Mouse (Mus musculus): ENCODE measurements around the gene Ednra. TPM values are rescaled to one million over a fixed set of nuclear protein-coding genes. Genes with fewer than 3 reads are reported as not detected.

The Ednra gene
- polyA plus RNA-seq, 1 experiment = 2.1 TPM

- WGBS = 78% methylated on average over 4 of the region's 4 CpGs
Observed at GRCm38 (mm10) chr8:77755441-77755840, 31.2 kb upstream of the Ednra start.

GRCm38 (mm10) chr8:77753796-77754195 lies 29.5 kb upstream of the Ednra start:
- 59% methylated on average over 5 of the region's 5 CpGs for WGBS
- no peak overlapping the region for H3K27ac ChIP-seq (ENCODE audit: control insufficient read depth, insufficient read depth, low read depth, low read length, poor library complexity)
- no peak overlapping the region for H3K4me3 ChIP-seq (replicated peaks; ENCODE audit: control insufficient read depth, low read depth, low read length)
- TF ChIP-seq POLR2A (IDR thresholded peaks at IDR 0.05; ENCODE audit: borderline replicate concordance, control insufficient read depth, low read depth, low read length) (no peak), CTCF (IDR thresholded peaks at IDR 0.05; ENCODE audit: control insufficient read depth, insufficient read depth, low read length) (no peak)
- H3K4me1 ChIP-seq (ENCODE audit: control insufficient read depth, insufficient read depth, low read length) = no peaks in the 10 kb centered on the region

More at GRCm38 (mm10) chr8:77755441-77755840, 31.2 kb upstream of the Ednra start:
- TF ChIP-seq POLR2A (IDR thresholded peaks at IDR 0.05; ENCODE audit: borderline replicate concordance, control insufficient read depth, low read depth, low read length) = no peak
- no peak for TF ChIP-seq CTCF (IDR thresholded peaks at IDR 0.05; ENCODE audit: control insufficient read depth, insufficient read depth, low read length)
- Histone ChIP-seq H3K4me3 (replicated peaks; ENCODE audit: control insufficient read depth, low read depth, low read length) (no peak overlapping the region), H3K27ac (ENCODE audit: control insufficient read depth, insufficient read depth, low read depth, low read length, poor library complexity) (no peak overlapping the region), H3K4me1 (ENCODE audit: control insufficient read depth, insufficient read depth, low read length) (no peaks in the 10 kb centered on the region)

GRCm38 (mm10) chr8:77752041-77752440 lies 27.8 kb upstream of the Ednra start:
- no peak for TF ChIP-seq CTCF (IDR thresholded peaks at IDR 0.05; ENCODE audit: control insufficient read depth, insufficient read depth, low read length)
- Histone ChIP-seq H3K4me1 (ENCODE audit: control insufficient read depth, insufficient read depth, low read length) (no peaks in the 10 kb centered on the region), H3K4me3 (replicated peaks; ENCODE audit: control insufficient read depth, low read depth, low read length) (no peak overlapping the region), H3K27ac (ENCODE audit: control insufficient read depth, insufficient read depth, low read depth, low read length, poor library complexity) (no peak overlapping the region)
- WGBS = 76% methylated on average over 3 of the region's 3 CpGs

- Histone ChIP-seq H3K27ac (ENCODE audit: control insufficient read depth, insufficient read depth, low read depth, low read length, poor library complexity) (no peak overlapping the region), H3K4me3 (replicated peaks; ENCODE audit: control insufficient read depth, low read depth, low read length) (no peak overlapping the region), H3K4me1 (ENCODE audit: control insufficient read depth, insufficient read depth, low read length) (no peaks in the 10 kb centered on the region)
- WGBS = 73% methylated on average over 4 of the region's 4 CpGs
- no peak for TF ChIP-seq POLR2A (IDR thresholded peaks at IDR 0.05; ENCODE audit: borderline replicate concordance, control insufficient read depth, low read depth, low read length)
- no peak for TF ChIP-seq CTCF (IDR thresholded peaks at IDR 0.05; ENCODE audit: control insufficient read depth, insufficient read depth, low read length)
Observed at GRCm38 (mm10) chr8:77750407-77750806, 26.1 kb upstream of the Ednra start.

- Histone ChIP-seq H3K4me1 (ENCODE audit: control insufficient read depth, insufficient read depth, low read length) (peaks cover 1% of the 10 kb centered on the region; the same call in 1 of the 2 replicates), H3K27ac (ENCODE audit: control insufficient read depth, insufficient read depth, low read depth, low read length, poor library complexity) (no peak overlapping the region), H3K4me3 (replicated peaks; ENCODE audit: control insufficient read depth, low read depth, low read length) (no peak overlapping the region)
- WGBS = 75% methylated on average over 3 of the region's 3 CpGs
- no peak for TF ChIP-seq POLR2A (IDR thresholded peaks at IDR 0.05; ENCODE audit: borderline replicate concordance, control insufficient read depth, low read depth, low read length)
- TF ChIP-seq CTCF (IDR thresholded peaks at IDR 0.05; ENCODE audit: control insufficient read depth, insufficient read depth, low read length) = no peak
Observed at GRCm38 (mm10) chr8:77744476-77744875, 20.2 kb upstream of the Ednra start.

GRCm38 (mm10) chr8:77742395-77742794 lies 18.1 kb upstream of the Ednra start:
- H3K4me3 ChIP-seq (replicated peaks; ENCODE audit: control insufficient read depth, low read depth, low read length) = no peak overlapping the region
- TF ChIP-seq CTCF (IDR thresholded peaks at IDR 0.05; ENCODE audit: control insufficient read depth, insufficient read depth, low read length) (no peak), POLR2A (IDR thresholded peaks at IDR 0.05; ENCODE audit: borderline replicate concordance, control insufficient read depth, low read depth, low read length) (no peak)
- H3K27ac ChIP-seq (ENCODE audit: control insufficient read depth, insufficient read depth, low read depth, low read length, poor library complexity) = no peak overlapping the region
- WGBS = 48% methylated on average over 3 of the region's 3 CpGs
- H3K4me1 ChIP-seq (ENCODE audit: control insufficient read depth, insufficient read depth, low read length) = peaks cover 1% of the 10 kb centered on the region; the same call in 1 of the 2 replicates

GRCm38 (mm10) chr8:77741050-77741777 lies 16.9 kb upstream of the Ednra start:
- no peak overlapping the region for H3K4me3 ChIP-seq (replicated peaks; ENCODE audit: control insufficient read depth, low read depth, low read length)
- H3K4me1 ChIP-seq (ENCODE audit: control insufficient read depth, insufficient read depth, low read length) = peaks cover 1% of the 10 kb centered on the region; the same call in 1 of the 2 replicates
- H3K27ac ChIP-seq (ENCODE audit: control insufficient read depth, insufficient read depth, low read depth, low read length, poor library complexity) = no peak overlapping the region
- TF ChIP-seq POLR2A (IDR thresholded peaks at IDR 0.05; ENCODE audit: borderline replicate concordance, control insufficient read depth, low read depth, low read length) = no peak
- TF ChIP-seq CTCF (IDR thresholded peaks at IDR 0.05; ENCODE audit: control insufficient read depth, insufficient read depth, low read length) = no peak
- WGBS = 51% methylated on average over 6 of the region's 6 CpGs

GRCm38 (mm10) chr8:77738419-77738818 lies 14.2 kb upstream of the Ednra start:
- Histone ChIP-seq H3K4me3 (replicated peaks; ENCODE audit: control insufficient read depth, low read depth, low read length) (no peak overlapping the region), H3K27ac (ENCODE audit: control insufficient read depth, insufficient read depth, low read depth, low read length, poor library complexity) (no peak overlapping the region), H3K4me1 (ENCODE audit: control insufficient read depth, insufficient read depth, low read length) (peaks cover 1% of the 10 kb centered on the region; the same call in 1 of the 2 replicates)
- TF ChIP-seq CTCF (IDR thresholded peaks at IDR 0.05; ENCODE audit: control insufficient read depth, insufficient read depth, low read length) = no peak
- WGBS = 91% methylated on average over 6 of the region's 6 CpGs

GRCm38 (mm10) chr8:77737327-77737726 lies 13.1 kb upstream of the Ednra start:
- Histone ChIP-seq H3K27ac (ENCODE audit: control insufficient read depth, insufficient read depth, low read depth, low read length, poor library complexity) (no peak overlapping the region), H3K4me3 (replicated peaks; ENCODE audit: control insufficient read depth, low read depth, low read length) (no peak overlapping the region), H3K4me1 (ENCODE audit: control insufficient read depth, insufficient read depth, low read length) (peaks cover 1% of the 10 kb centered on the region; the same call in 1 of the 2 replicates)
- TF ChIP-seq POLR2A (IDR thresholded peaks at IDR 0.05; ENCODE audit: borderline replicate concordance, control insufficient read depth, low read depth, low read length) (no peak), CTCF (IDR thresholded peaks at IDR 0.05; ENCODE audit: control insufficient read depth, insufficient read depth, low read length) (no peak)
- WGBS = 69% methylated on average over 9 of the region's 9 CpGs
